In genomic region chr16:23107946-23108759, GRCm38 (mm10) we compare ENCODE assay signal across 8 mouse cellular contexts. TPM values are rescaled to one million over a fixed set of nuclear protein-coding genes. Genes with fewer than 3 reads are reported as not detected.
DNase-seq lines count a peak whose midpoint lies in the region; ATAC-seq and TF ChIP-seq lines count a peak whose summit lies in the region.

No protein-coding gene starts in this region.

- peak overlapping the region; percentile 93 for H3K4me3 ChIP-seq in cerebellum, adult 2 months (replicated peaks; ENCODE audit: insufficient read depth, low read depth, low read length)
- H3K4me3 ChIP-seq in forebrain, postnatal 0 days (ENCODE audit: low read depth, low read length) = peak overlapping the region; percentile 89
- H3K4me3 ChIP-seq in lung, embryonic 14.5 days (ENCODE audit: low read depth, low read length) = peak overlapping the region; percentile 99
- H3K4me3 ChIP-seq in olfactory bulb, adult 2 months (ENCODE audit: insufficient read depth, low read depth, low read length) = peak overlapping the region; percentile 92

- H3K4me2 ChIP-seq in forebrain, postnatal 0 days (ENCODE audit: low read depth) = peak overlapping the region; percentile 67
- H3K4me2 ChIP-seq in lung, embryonic 14.5 days = peak overlapping the region; percentile 97

- peaks cover 38% of the 10 kb centered on the region for H3K36me3 ChIP-seq in forebrain, postnatal 0 days (ENCODE audit: insufficient read depth)
- H3K36me3 ChIP-seq in lung, embryonic 14.5 days (ENCODE audit: insufficient read depth) = peaks cover 51% of the 10 kb centered on the region

- peak; percentile 74 for TF ChIP-seq POLR2A in cerebellum, adult 2 months (IDR thresholded peaks at IDR 0.05; ENCODE audit: borderline replicate concordance, insufficient read depth, low read length)
- no peak; the same call in 1 of the 2 replicates for TF ChIP-seq POLR2A in olfactory bulb, adult 2 months (IDR thresholded peaks at IDR 0.05; ENCODE audit: insufficient read depth, low read depth, low read length)

- peak overlapping the region; percentile 100 for H3K9ac ChIP-seq in forebrain, postnatal 0 days
- peak overlapping the region; percentile 100 for H3K9ac ChIP-seq in lung, embryonic 14.5 days

- TF ChIP-seq CTCF in cerebellum, adult 2 months (IDR thresholded peaks at IDR 0.05; ENCODE audit: borderline replicate concordance, insufficient read depth, low read depth, low read length) = no peak
- TF ChIP-seq CTCF in forebrain, postnatal 0 days (IDR thresholded peaks at IDR 0.05; ENCODE audit: low read depth) = no peak
- no peak for TF ChIP-seq CTCF in lung, embryonic 14.5 days (IDR thresholded peaks at IDR 0.05; ENCODE audit: low read depth)
- no peak for TF ChIP-seq CTCF in olfactory bulb, adult 2 months (IDR thresholded peaks at IDR 0.05; ENCODE audit: insufficient read depth, low read depth, low read length)

- no peaks in the 10 kb centered on the region; the same call in 1 of the 2 replicates for H3K4me1 ChIP-seq in cerebellum, adult 2 months (ENCODE audit: control insufficient read depth, insufficient read depth, low read length)
- H3K4me1 ChIP-seq in forebrain, postnatal 0 days (ENCODE audit: insufficient read depth) = peaks cover 11% of the 10 kb centered on the region
- peaks cover 5% of the 10 kb centered on the region; the same call in 1 of the 2 replicates for H3K4me1 ChIP-seq in lung, embryonic 14.5 days (ENCODE audit: insufficient read depth)
- no peaks in the 10 kb centered on the region for H3K4me1 ChIP-seq in olfactory bulb, adult 2 months (ENCODE audit: control insufficient read depth, insufficient read depth, low read length)

- H3K27ac ChIP-seq in cerebellum, adult 2 months (ENCODE audit: insufficient read depth, low read length) = peak overlapping the region; percentile 98
- H3K27ac ChIP-seq in forebrain, postnatal 0 days (ENCODE audit: low read depth, low read length) = peak overlapping the region; percentile 99
- peak overlapping the region; percentile 99 for H3K27ac ChIP-seq in lung, embryonic 14.5 days (ENCODE audit: low read depth)
- H3K27ac ChIP-seq in olfactory bulb, adult 2 months (ENCODE audit: insufficient read depth, low read depth, low read length) = peak overlapping the region; percentile 99

- H3K9me3 ChIP-seq in forebrain, postnatal 0 days (ENCODE audit: low read length) = no peaks in the 10 kb centered on the region
- no peaks in the 10 kb centered on the region for H3K9me3 ChIP-seq in lung, embryonic 14.5 days (ENCODE audit: low read depth, low read length)

- ATAC-seq in forebrain, postnatal 0 days = peak; percentile 93
- peak; percentile 78 for ATAC-seq in lung, embryonic 14.5 days (ENCODE audit: insufficient read depth)

- intact Hi-C loops in heart, postnatal 36 days (cut with DNase I) = loop anchor here (1.0 to 5.0 kb wide), 3 partner anchors 19 to 841 kb away; partner anchors contain the start of genes Dnajb11, Rfc4, Tbccd1 and Tra2b

- peak; percentile 78 for DNase-seq in ES-CJ7 (ENCODE audit: low read depth, low spot score)
- peak; percentile 84 to 86 for DNase-seq in cerebellum, adult 2 months
- DNase-seq in forebrain, postnatal 0 days = peak; percentile 94
- DNase-seq in heart, postnatal 36 days = peak; percentile 83 to 87
- DNase-seq in layer of hippocampus, adult 8-10 months (ENCODE audit: low spot score in 2 of 2) = peak; percentile 76 to 82
- peak; percentile 91 for DNase-seq in lung, embryonic 14.5 days
- peak; percentile 72 to 81 for DNase-seq in thymus, adult 18-20 months

- H3K27me3 ChIP-seq in cerebellum, adult 2 months (ENCODE audit: control insufficient read depth, insufficient read depth, low read length) = no peaks in the 10 kb centered on the region
- no peaks in the 10 kb centered on the region for H3K27me3 ChIP-seq in forebrain, postnatal 0 days (ENCODE audit: insufficient read depth, low read length)
- H3K27me3 ChIP-seq in lung, embryonic 14.5 days (ENCODE audit: insufficient read depth, low read length) = no peaks in the 10 kb centered on the region

- under 1% methylated on average over 52 of the region's 52 CpGs for WGBS in cerebellum, adult 2 months
- WGBS in forebrain, postnatal 0 days = under 1% methylated on average over 52 of the region's 52 CpGs
- WGBS in lung, embryonic 14.5 days = under 1% methylated on average over 52 of the region's 52 CpGs
- under 1% methylated on average over 52 of the region's 52 CpGs for WGBS in olfactory bulb, adult 2 months

RNA-seq across cellular contexts. Expression of gene Eif4a2, which starts 0.9 kb away (rescaled TPM):
- 737 and 742 TPM in 2 replicates for polyA plus RNA-seq in cerebellum, adult 2 months (2012; rRNA removed)
- 948 and 1,017 TPM in 2 replicates for total RNA-seq in forebrain, postnatal 0 days (2014; rRNA removed)
- 311 and 313 TPM in 2 replicates for polyA plus RNA-seq in forebrain, postnatal 0 days (2015; fragmentation: Nextera tagmentation; extraction: Ambion mirVana)
- 100 to 1,000 TPM; 379 to 387 TPM for total RNA-seq in heart, postnatal 36 days (2021)
- 100 to 1,000 TPM; 842 to 987 (median 891) TPM for total RNA-seq in layer of hippocampus, adult 8-10 months (2022)
- polyA plus RNA-seq in lung, embryonic 14.5 days (2014; fragmentation: Nextera tagmentation; extraction: Ambion mirVana) = 194 and 206 TPM in 2 replicates
- 425 and 693 TPM in 2 replicates for polyA plus RNA-seq in olfactory bulb, adult 2 months (2012; ENCODE audit: insufficient read depth, insufficient read length, low replicate concordance, missing spikeins)

RNA-seq across cellular contexts. Expression of gene Rfc4, which starts 19.4 kb away (rescaled TPM):
- polyA plus RNA-seq in cerebellum, adult 2 months (2012; rRNA removed) = 2.1 and 2.5 TPM in 2 replicates
- 19.3 and 20.4 TPM in 2 replicates for total RNA-seq in forebrain, postnatal 0 days (2014; rRNA removed)
- polyA plus RNA-seq in forebrain, postnatal 0 days (2015; fragmentation: Nextera tagmentation; extraction: Ambion mirVana) = 32.0 and 42.1 TPM in 2 replicates
- 1 to 10 TPM; 5.7 to 7.2 TPM for total RNA-seq in heart, postnatal 36 days (2021)
- 1 to 10 TPM; 2.8 to 5.5 (median 4.3) TPM for total RNA-seq in layer of hippocampus, adult 8-10 months (2022)
- polyA plus RNA-seq in lung, embryonic 14.5 days (2014; fragmentation: Nextera tagmentation; extraction: Ambion mirVana) = 144 and 148 TPM in 2 replicates
- not detected in 2 replicates for polyA plus RNA-seq in olfactory bulb, adult 2 months (2012; ENCODE audit: insufficient read depth, insufficient read length, low replicate concordance, missing spikeins)

RNA-seq across cellular contexts. Expression of gene Adipoq, which starts 38.2 kb away (rescaled TPM):
- polyA plus RNA-seq in cerebellum, adult 2 months (2012; rRNA removed) = 0.33 TPM in 1 of 2 replicates, not detected in the other
- 0.46 and 0.52 TPM in 2 replicates for total RNA-seq in forebrain, postnatal 0 days (2014; rRNA removed)
- not detected in 2 replicates for polyA plus RNA-seq in forebrain, postnatal 0 days (2015; fragmentation: Nextera tagmentation; extraction: Ambion mirVana)
- total RNA-seq in heart, postnatal 36 days (2021) = 10 to 100 TPM in 1 of 2 experiments, 1 to 10 TPM in 1; 3.7 to 11.8 TPM
- not detected for total RNA-seq in layer of hippocampus, adult 8-10 months (2022)
- polyA plus RNA-seq in lung, embryonic 14.5 days (2014; fragmentation: Nextera tagmentation; extraction: Ambion mirVana) = not detected in 2 replicates
- not detected in 2 replicates for polyA plus RNA-seq in olfactory bulb, adult 2 months (2012; ENCODE audit: insufficient read depth, insufficient read length, low replicate concordance, missing spikeins)

RNA-seq across cellular contexts. Expression of gene Kng1, which starts 50.5 kb away (rescaled TPM):
- polyA plus RNA-seq in cerebellum, adult 2 months (2012; rRNA removed) = not detected in 2 replicates
- not detected in 2 replicates for total RNA-seq in forebrain, postnatal 0 days (2014; rRNA removed)
- not detected in 2 replicates for polyA plus RNA-seq in forebrain, postnatal 0 days (2015; fragmentation: Nextera tagmentation; extraction: Ambion mirVana)
- total RNA-seq in heart, postnatal 36 days (2021) = not detected
- total RNA-seq in layer of hippocampus, adult 8-10 months (2022) = not detected
- 0.22 and 0.32 TPM in 2 replicates for polyA plus RNA-seq in lung, embryonic 14.5 days (2014; fragmentation: Nextera tagmentation; extraction: Ambion mirVana)
- polyA plus RNA-seq in olfactory bulb, adult 2 months (2012; ENCODE audit: insufficient read depth, insufficient read length, low replicate concordance, missing spikeins) = not detected in 2 replicates

Comparison
In these comparisons a context has a peak if more than half of its experiments do, and no peak if none do; other contexts are left out.
1. Peak in every context shown above with its lines: DNase-seq, ATAC-seq, H3K4me3 ChIP-seq and H3K27ac ChIP-seq.